Mouse (Mus musculus) stomach, postnatal 0 days (tissue): ENCODE measurements around the gene Gm11084. TPM values are rescaled to one million over a fixed set of nuclear protein-coding genes. Genes with fewer than 3 reads are reported as not detected.

Experiments
- ATAC-seq: fragments of 200-750 bp; cut with Nextera tagmentation; 2 replicates; pipeline ENCODE4 v1.8.0; 2017; ENCODE audit not compliant: low FRiP score, low TSS enrichment
- DNase-seq: peaks from one replicate; pipeline ENCODE4 v3.0.0-alpha.2; 2016; ENCODE audit warnings: low spot score
- H3K27ac ChIP-seq: fragments of 300-500 bp; sonication (generic); replicated peaks from 2 replicates; pipeline ENCODE4 v1.5.1; 2014; ENCODE audit warnings: mild to moderate bottlenecking, control low read depth
- H3K27me3 ChIP-seq: fragments of 300-500 bp; sonication (generic); 2 replicates; pipeline ENCODE4 v1.6.1; 2014; ENCODE audit warnings: low read length; ENCODE audit not compliant: control insufficient read depth, insufficient read depth
- H3K36me3 ChIP-seq: fragments of 300-500 bp; sonication (generic); 2 replicates; pipeline ENCODE4 v1.6.1; 2014; ENCODE audit warnings: low read length, mixed read lengths; ENCODE audit not compliant: control insufficient read depth, insufficient read depth
- H3K4me1 ChIP-seq: fragments of 300-500 bp; sonication (generic); replicated peaks from 2 replicates; pipeline ENCODE4 v1.6.1; 2014; ENCODE audit warnings: antibody characterized with exemption; ENCODE audit not compliant: control insufficient read depth, insufficient read depth
- H3K4me2 ChIP-seq: fragments of 300-500 bp; sonication (generic); replicated peaks from 2 replicates; pipeline ENCODE4 v1.6.1; 2014; ENCODE audit warnings: low read depth, mild to moderate bottlenecking, control low read depth, moderate library complexity
- H3K4me3 ChIP-seq: fragments of 300-500 bp; sonication (generic); 2 replicates; pipeline ENCODE4 v1.5.1; 2014; ENCODE audit warnings: low read depth, low read length, control low read depth
- H3K9ac ChIP-seq: fragments of 300-500 bp; sonication (generic); 2 replicates; pipeline ENCODE4 v1.6.1; 2014; ENCODE audit warnings: mild to moderate bottlenecking, low read length, control low read depth, mixed read lengths
- H3K9me3 ChIP-seq: fragments of 300-500 bp; sonication (generic); 2 replicates; pipeline ENCODE4 v1.6.1; 2016; ENCODE audit warnings: low read length; ENCODE audit not compliant: control insufficient read depth
- CTCF ChIP-seq: IDR thresholded peaks from 2 replicates; pipeline ENCODE4 v1.5.1; 2016; ENCODE audit warnings: antibody characterized with exemption, low read depth, mild to moderate bottlenecking, moderate library complexity
- EP300 ChIP-seq: optimal IDR thresholded peaks from 2 replicates; pipeline ENCODE3; 2016; ENCODE audit warnings: antibody characterized with exemption
- WGBS: fragments of 180-500 bp; shearing (Covaris S2); extraction: QIAGEN DNeasy Blood & Tissue Kit; methylation state at CpG from one replicate; pipeline ENCODE4 v1.1.7; 2014; 5-methylcytosine and 5-hydroxymethylcytosine counted together
- polyA plus RNA-seq: library from polyadenylated mRNA; unstranded; fragments of >200 nt; fragmentation: Nextera tagmentation; extraction: Ambion mirVana; gene quantifications from 2 replicates; pipeline ENCODE4 v1.2.1, GENCODE M21; 2015

The Gm11084 gene
- polyA plus RNA-seq, 1 experiment from 2014 or later, result not detected

- H3K4me2 ChIP-seq, result peak overlapping the region; percentile 57
- DNase-seq (peak; percentile 78), ATAC-seq (peak; percentile 91)
- no peak for TF ChIP-seq EP300
- TF ChIP-seq CTCF, result no peak
- H3K36me3 ChIP-seq, result no peaks in the 10 kb centered on the region
- H3K27ac ChIP-seq, result peak overlapping the region; percentile 95
- H3K9ac ChIP-seq, result peak overlapping the region; percentile 47
- peak overlapping the region; percentile 31 for H3K4me3 ChIP-seq
- H3K4me1 ChIP-seq, result peaks cover 2% of the 10 kb centered on the region; the same call in 1 of the 2 replicates
- H3K9me3 ChIP-seq, result no peaks in the 10 kb centered on the region
- H3K27me3 ChIP-seq, result no peaks in the 10 kb centered on the region
- 6% methylated on average over 24 of the region's 24 CpGs for WGBS
Measured at GRCm38 (mm10) chr2:73003751-73004717, 17.5 kb upstream of the Gm11084 start.

GRCm38 (mm10) chr2:73003049-73003448 lies 16.5 kb upstream of the Gm11084 start:
- WGBS, result 40% methylated on average over 12 of the region's 12 CpGs
- Histone ChIP-seq H3K4me2 (no peak overlapping the region), H3K27ac (peak overlapping the region; percentile 95), H3K27me3 (no peaks in the 10 kb centered on the region), H3K4me1 (peaks cover 2% of the 10 kb centered on the region; the same call in 1 of the 2 replicates), H3K4me3 (no peak overlapping the region), H3K9ac (no peak overlapping the region; the same call in 1 of the 2 replicates), H3K36me3 (no peaks in the 10 kb centered on the region), H3K9me3 (no peaks in the 10 kb centered on the region)
- TF ChIP-seq EP300 (no peak), CTCF (no peak)
- no peak for ATAC-seq
- no peak for DNase-seq

- no peak for DNase-seq
- Histone ChIP-seq H3K4me3 (no peak overlapping the region), H3K4me1 (peaks cover 2% of the 10 kb centered on the region; the same call in 1 of the 2 replicates), H3K27me3 (no peaks in the 10 kb centered on the region), H3K9me3 (no peaks in the 10 kb centered on the region), H3K36me3 (no peaks in the 10 kb centered on the region), H3K4me2 (no peak overlapping the region), H3K9ac (no peak overlapping the region), H3K27ac (no peak overlapping the region)
- no peak for TF ChIP-seq CTCF
- TF ChIP-seq EP300, result no peak
- WGBS, result 76% methylated on average over 6 of the region's 6 CpGs
- no peak for ATAC-seq
Measured at GRCm38 (mm10) chr2:73002451-73002850, 15.9 kb upstream of the Gm11084 start.

- Histone ChIP-seq H3K9ac (no peak overlapping the region), H3K27ac (no peak overlapping the region), H3K27me3 (no peaks in the 10 kb centered on the region), H3K4me2 (no peak overlapping the region), H3K4me1 (peaks cover 2% of the 10 kb centered on the region; the same call in 1 of the 2 replicates), H3K4me3 (no peak overlapping the region), H3K9me3 (no peaks in the 10 kb centered on the region), H3K36me3 (no peaks in the 10 kb centered on the region)
- DNase-seq, result no peak
- ATAC-seq, result no peak
- TF ChIP-seq EP300 (no peak), CTCF (no peak)
- 77% methylated on average over 5 of the region's 5 CpGs for WGBS
Measured at GRCm38 (mm10) chr2:73001994-73002393, 15.5 kb upstream of the Gm11084 start.

- no peak for DNase-seq
- TF ChIP-seq CTCF (no peak), EP300 (no peak)
- no peak overlapping the region for H3K4me3 ChIP-seq
- peaks cover 2% of the 10 kb centered on the region; the same call in 1 of the 2 replicates for H3K4me1 ChIP-seq
- H3K36me3 ChIP-seq, result no peaks in the 10 kb centered on the region
- no peak overlapping the region for H3K4me2 ChIP-seq
- no peak overlapping the region for H3K27ac ChIP-seq
- ATAC-seq, result no peak
- H3K9ac ChIP-seq, result no peak overlapping the region
- 51% methylated on average over 8 of the region's 8 CpGs for WGBS
- no peaks in the 10 kb centered on the region for H3K27me3 ChIP-seq
- H3K9me3 ChIP-seq, result no peaks in the 10 kb centered on the region
Measured at GRCm38 (mm10) chr2:73000194-73000593, 13.7 kb upstream of the Gm11084 start.

GRCm38 (mm10) chr2:72997586-72997985 lies 11.1 kb upstream of the Gm11084 start:
- no peak overlapping the region for H3K4me2 ChIP-seq
- no peaks in the 10 kb centered on the region for H3K9me3 ChIP-seq
- TF ChIP-seq EP300, result no peak
- no peak for TF ChIP-seq CTCF
- no peak for DNase-seq
- H3K4me1 ChIP-seq, result no peaks in the 10 kb centered on the region
- ATAC-seq, result no peak
- no peak overlapping the region for H3K9ac ChIP-seq
- no peak overlapping the region for H3K4me3 ChIP-seq
- H3K36me3 ChIP-seq, result no peaks in the 10 kb centered on the region
- H3K27me3 ChIP-seq, result no peaks in the 10 kb centered on the region
- H3K27ac ChIP-seq, result peak overlapping the region; percentile 87; the same call in 1 of the 2 replicates
- 85% methylated on average over 4 of the region's 4 CpGs for WGBS
